Mouse (Mus musculus) adrenal gland, adult 10 weeks (tissue): ENCODE results near the gene Gm5150. TPM values are rescaled to one million over a fixed set of nuclear protein-coding genes. Genes with fewer than 3 reads are reported as not detected.

Source experiments
- polyA plus RNA-seq: library from polyadenylated mRNA; stranded (reverse); fragments of 350-450 nt; fragmentation: Illumina TruSeq; extraction: RNeasy Lipid Tissue Mini Kit (QIAGEN cat#74804); gene quantifications from one replicate; pipeline ENCODE4 v1.2.3, GENCODE M21; 2014; ENCODE audit warnings: low read depth, low replicate concordance

Gene Gm5150
- polyA plus RNA-seq: not detected

GRCm38 (mm10) chr3:16006215-16006614 is at the start of gene Gm5150:
Gene Gm5150, minus strand, starts transcription at chr3:16006437.

Other genes starting within 250 kb of the Gm5150 start
- gene Sirpb1c, start 157.9 kb downstream of the Gm5150 start, polyA plus RNA-seq: 3.5 TPM